Mouse (Mus musculus) liver, postnatal 0 days (tissue): ENCODE data around the gene Shisa7. TPM values are rescaled to one million over a fixed set of nuclear protein-coding genes. Genes with fewer than 3 reads are reported as not detected.

Source experiments
- ATAC-seq: fragments of 200-750 bp; cut with Nextera tagmentation; 2 replicates; pipeline ENCODE4 v1.8.0; 2017; ENCODE audit warnings: mild to moderate bottlenecking, moderate library complexity
- DNase-seq: peaks from one replicate; pipeline ENCODE4 v3.0.0-alpha.2; 2016
- H3K27ac ChIP-seq: fragments of 300-500 bp; sonication (generic); 2 replicates; pipeline ENCODE4 v1.5.1; 2014; ENCODE audit warnings: antibody characterized with exemption, moderate library complexity, mild to moderate bottlenecking, low read depth
- H3K27me3 ChIP-seq: fragments of 300-500 bp; sonication (generic); 2 replicates; pipeline ENCODE4 v1.6.1; 2014; ENCODE audit warnings: low read length, control low read depth, mixed read lengths; ENCODE audit not compliant: insufficient read depth
- H3K36me3 ChIP-seq: fragments of 300-500 bp; sonication (generic); replicated peaks from 2 replicates; pipeline ENCODE4 v1.6.1; 2014; ENCODE audit warnings: mild to moderate bottlenecking, control low read depth, low read length, moderate library complexity, mixed read lengths; ENCODE audit not compliant: insufficient read depth
- H3K4me1 ChIP-seq: fragments of 300-500 bp; sonication (generic); 2 replicates; pipeline ENCODE4 v1.6.1; 2014; ENCODE audit warnings: antibody characterized with exemption, mild to moderate bottlenecking, control low read depth; ENCODE audit not compliant: insufficient read depth
- H3K4me2 ChIP-seq: fragments of 300-500 bp; sonication (generic); 2 replicates; pipeline ENCODE4 v1.6.1; 2014; ENCODE audit warnings: low read depth, mild to moderate bottlenecking, low read length, moderate library complexity, mixed read lengths
- H3K4me3 ChIP-seq: fragments of 300-500 bp; sonication (generic); 2 replicates; pipeline ENCODE4 v1.5.1; 2014; ENCODE audit warnings: low read depth, low read length
- H3K9ac ChIP-seq: fragments of 300-500 bp; sonication (generic); replicated peaks from 2 replicates; pipeline ENCODE4 v1.6.1; 2014; ENCODE audit warnings: mild to moderate bottlenecking, moderate library complexity
- H3K9me3 ChIP-seq: fragments of 300-500 bp; sonication (generic); 2 replicates; pipeline ENCODE4 v1.6.1; 2016; ENCODE audit warnings: mild to moderate bottlenecking, control low read depth, low read length, mixed read lengths
- CTCF ChIP-seq: sonication (generic); IDR thresholded peaks from 2 replicates; pipeline ENCODE4 v1.5.1; 2016; ENCODE audit warnings: antibody characterized with exemption, low read depth
- EP300 ChIP-seq: IDR thresholded peaks from 2 replicates; pipeline ENCODE4 v1.6.1; 2016; ENCODE audit warnings: antibody characterized with exemption, low read depth, mild to moderate bottlenecking
- WGBS: fragments of 180-500 bp; shearing (Covaris S2); extraction: QIAGEN DNeasy Blood & Tissue Kit; methylation state at CpG from one replicate; pipeline ENCODE4 v1.1.7; 2014; ENCODE audit not compliant: insufficient replicate concordance; 5-methylcytosine and 5-hydroxymethylcytosine counted together
- polyA plus RNA-seq: library from polyadenylated mRNA; unstranded; fragments of >200 nt; fragmentation: Nextera tagmentation; extraction: Ambion mirVana; gene quantifications from 2 replicates; pipeline ENCODE4 v1.2.1, GENCODE M21; 2015

The Shisa7 gene
- polyA plus RNA-seq, 1 experiment from 2014 or later = not detected

- Histone ChIP-seq H3K4me1 (peaks cover 12% of the 10 kb centered on the region; the same call in 1 of the 2 replicates), H3K4me3 (no peak within 1 kb of the TSS), H3K9ac (no peak within 1 kb of the TSS), H3K27ac (no peak within 1 kb of the TSS), H3K4me2 (no peak within 1 kb of the TSS), H3K36me3 (no peaks in the 10 kb centered on the region), H3K27me3 (no peaks in the 10 kb centered on the region), H3K9me3 (no peaks in the 10 kb centered on the region)
- TF ChIP-seq CTCF (no peak), EP300 (no peak)
- WGBS = 57% methylated on average over 6 of the region's 6 CpGs
- no peak for ATAC-seq
- no peak for DNase-seq
Measured at GRCm38 (mm10) chr7:4870133-4870532, 25.6 kb upstream of the Shisa7 start, which contains the start of gene Isoc2b. TSS of gene Isoc2b (minus strand) at chr7:4870258.

GRCm38 (mm10) chr7:4866631-4867180 lies 22.2 kb upstream of the Shisa7 start:
- Histone ChIP-seq H3K9ac (peak overlapping the region; percentile 83), H3K27ac (peak overlapping the region; percentile 93), H3K9me3 (no peaks in the 10 kb centered on the region), H3K4me3 (peak overlapping the region; percentile 69), H3K4me1 (peaks cover 21% of the 10 kb centered on the region), H3K27me3 (no peaks in the 10 kb centered on the region), H3K4me2 (peak overlapping the region; percentile 84), H3K36me3 (no peaks in the 10 kb centered on the region)
- TF ChIP-seq CTCF = no peak
- TF ChIP-seq EP300 = no peak
- ATAC-seq (0 out of 2 replicates have a peak, but pooled peaks have one; percentile 1), DNase-seq (no peak)
- 32% methylated on average over 10 of the region's 10 CpGs for WGBS

GRCm38 (mm10) chr7:4865579-4866493 lies 21.3 kb upstream of the Shisa7 start:
- Histone ChIP-seq H3K4me3 (peak overlapping the region; percentile 69), H3K9me3 (no peaks in the 10 kb centered on the region), H3K27me3 (no peaks in the 10 kb centered on the region), H3K9ac (peak overlapping the region; percentile 83), H3K4me1 (peaks cover 21% of the 10 kb centered on the region), H3K36me3 (no peaks in the 10 kb centered on the region), H3K27ac (peak overlapping the region; percentile 93), H3K4me2 (peak overlapping the region; percentile 84)
- TF ChIP-seq EP300 (peak; percentile 61; the same call in 1 of the 2 replicates), CTCF (no peak)
- DNase-seq (peak; percentile 95), ATAC-seq (peak; percentile 100)
- WGBS = 5% methylated on average over 40 of the region's 40 CpGs

GRCm38 (mm10) chr7:4865090-4865489 lies 20.6 kb upstream of the Shisa7 start:
- DNase-seq = peak; percentile 51
- no peak overlapping the region for H3K9ac ChIP-seq
- peak overlapping the region; percentile 84 for H3K4me2 ChIP-seq
- no peaks in the 10 kb centered on the region for H3K9me3 ChIP-seq
- H3K4me1 ChIP-seq = peaks cover 24% of the 10 kb centered on the region
- no peaks in the 10 kb centered on the region for H3K27me3 ChIP-seq
- ATAC-seq = no peak
- peak overlapping the region; percentile 69 for H3K4me3 ChIP-seq
- peak; percentile 71 for TF ChIP-seq CTCF
- TF ChIP-seq EP300 = no peak
- H3K36me3 ChIP-seq = no peaks in the 10 kb centered on the region
- whole genome bisulfite sequencing = 70% methylated on average over 5 of the region's 5 CpGs
- H3K27ac ChIP-seq = no peak overlapping the region

GRCm38 (mm10) chr7:4864130-4864845 lies 19.8 kb upstream of the Shisa7 start:
- Histone ChIP-seq H3K9me3 (no peaks in the 10 kb centered on the region), H3K4me3 (no peak overlapping the region), H3K36me3 (no peaks in the 10 kb centered on the region), H3K27me3 (no peaks in the 10 kb centered on the region), H3K27ac (0 out of 2 replicates have a peak overlapping the region, but pooled peaks have one; percentile 19), H3K4me2 (no peak overlapping the region), H3K4me1 (peaks cover 25% of the 10 kb centered on the region), H3K9ac (no peak overlapping the region)
- no peak for TF ChIP-seq EP300
- TF ChIP-seq CTCF = no peak
- ATAC-seq (no peak), DNase-seq (no peak)
- 83% methylated on average over 5 of the region's 5 CpGs for WGBS

- Histone ChIP-seq H3K4me2 (no peak overlapping the region), H3K9ac (no peak overlapping the region), H3K9me3 (no peaks in the 10 kb centered on the region), H3K36me3 (no peaks in the 10 kb centered on the region), H3K27ac (peak overlapping the region; percentile 19; the same call in 1 of the 2 replicates), H3K27me3 (no peaks in the 10 kb centered on the region), H3K4me3 (no peak overlapping the region), H3K4me1 (peaks cover 25% of the 10 kb centered on the region)
- no peak for ATAC-seq
- no peak for DNase-seq
- WGBS = 66% methylated on average over 7 of the region's 7 CpGs
- no peak for TF ChIP-seq EP300
- no peak for TF ChIP-seq CTCF
Measured at GRCm38 (mm10) chr7:4863541-4864080, 19.1 kb upstream of the Shisa7 start.
